Mouse (Mus musculus) bone marrow macrophage, adult 2 months (primary cell): ENCODE data around the gene Usp12.

Source experiments
- CTCF ChIP-seq: IDR thresholded peaks from 2 replicates; pipeline ENCODE4 v1.5.1; 2012; ENCODE audit warnings: low read depth, mild to moderate bottlenecking, low read length, moderate library complexity
- POLR2A ChIP-seq: IDR thresholded peaks from 2 replicates; pipeline ENCODE4 v1.6.1; 2012; ENCODE audit warnings: mild to moderate bottlenecking, low read depth, low read length, borderline replicate concordance

DNA sequence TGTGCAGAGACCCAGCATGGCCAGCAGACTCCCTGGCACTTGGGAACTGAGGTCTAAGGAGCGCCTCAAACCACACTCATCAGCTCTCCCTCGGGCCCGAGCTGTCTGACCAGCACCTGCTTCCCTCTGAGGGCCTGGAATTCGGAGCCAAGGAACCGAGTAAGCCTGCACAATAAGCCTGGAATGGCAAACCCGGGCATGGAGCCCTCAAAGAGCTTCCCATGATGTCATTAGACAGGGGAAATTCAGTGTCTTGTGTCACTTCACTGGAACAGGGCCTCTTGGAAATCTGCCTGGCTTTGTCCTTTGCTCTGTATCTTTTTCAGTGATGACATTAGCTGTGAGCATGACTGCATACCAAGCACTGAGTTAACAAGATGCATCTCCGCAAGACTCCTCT, 44.5 kb downstream of the Usp12 start:
- TF ChIP-seq CTCF (no peak), POLR2A (no peak)
